Mouse (Mus musculus) bone marrow, adult 2 months (tissue): ENCODE measurements around the gene Usp42.

Experiments used
- CTCF ChIP-seq: fragments of 200-500 bp; IDR thresholded peaks from 2 replicates; pipeline ENCODE4 v1.5.1; 2011; ENCODE audit warnings: low read length, control low read depth; ENCODE audit not compliant: control insufficient read depth, insufficient read depth
- POLR2A ChIP-seq: fragments of 200-500 bp; IDR thresholded peaks from 2 replicates; pipeline ENCODE4 v1.6.1; 2011; ENCODE audit warnings: low read depth, mild to moderate bottlenecking, control low read depth, low read length, borderline replicate concordance; ENCODE audit not compliant: control insufficient read depth

GRCm38 (mm10) chr5:143669393-143669792 lies 62.7 kb downstream of the Usp42 start:
- TF ChIP-seq POLR2A: no peak
- peak; percentile 14; the same call in 1 of the 2 replicates for TF ChIP-seq CTCF
